Mouse (Mus musculus): ENCODE results near the gene Serpina5.

- no peak for TF ChIP-seq POU5F1 (IDR thresholded peaks at IDR 0.05; ENCODE audit: borderline replicate concordance, low read length)
- no peak for TF ChIP-seq CTCF (conservative IDR thresholded peaks at IDR 0.05; ENCODE audit: low read length)
Observed at GRCm38 (mm10) chr12:104064532-104064931, 36.4 kb upstream of the Serpina5 start.

Data from E14TG2a.4 (cell line).